Mouse (Mus musculus): ENCODE results near the gene Spsb4. TPM values are rescaled to one million over a fixed set of nuclear protein-coding genes. Genes with fewer than 3 reads are reported as not detected.

Gene Spsb4
- 23.4 and 25.0 TPM in 2 replicates for polyA plus RNA-seq (2015; fragmentation: Nextera tagmentation; extraction: Ambion mirVana)

GRCm38 (mm10) chr9:97018677-97019147 is at the start of gene Spsb4:
Gene Spsb4, minus strand, starts transcription at chr9:97018843.
- Histone ChIP-seq H3K27ac (ENCODE audit: low read depth, low read length) (peak within 1 kb of the TSS; percentile 70), H3K4me1 (replicated peaks; ENCODE audit: control insufficient read depth, insufficient read depth, low read length) (peaks cover 11% of the 10 kb centered on the region; the same call in 1 of the 2 replicates), H3K4me2 (replicated peaks; ENCODE audit: low read depth) (peak within 1 kb of the TSS; percentile 85), H3K27me3 (replicated peaks; ENCODE audit: control insufficient read depth, insufficient read depth, low read length) (no peaks in the 10 kb centered on the region), H3K4me3 (ENCODE audit: low read depth, low read length) (peak within 1 kb of the TSS; percentile 56), H3K9me3 (ENCODE audit: control insufficient read depth) (no peaks in the 10 kb centered on the region), H3K36me3 (ENCODE audit: control insufficient read depth, insufficient read depth) (no peaks in the 10 kb centered on the region), H3K9ac (ENCODE audit: low read depth, low read length) (peak within 1 kb of the TSS; percentile 62)
- ATAC-seq = peak; percentile 84
- WGBS = 0% methylated on average over 45 of the region's 47 CpGs
- TF ChIP-seq CTCF (IDR thresholded peaks at IDR 0.05; ENCODE audit: low read depth) = peak; percentile 72

DNA sequence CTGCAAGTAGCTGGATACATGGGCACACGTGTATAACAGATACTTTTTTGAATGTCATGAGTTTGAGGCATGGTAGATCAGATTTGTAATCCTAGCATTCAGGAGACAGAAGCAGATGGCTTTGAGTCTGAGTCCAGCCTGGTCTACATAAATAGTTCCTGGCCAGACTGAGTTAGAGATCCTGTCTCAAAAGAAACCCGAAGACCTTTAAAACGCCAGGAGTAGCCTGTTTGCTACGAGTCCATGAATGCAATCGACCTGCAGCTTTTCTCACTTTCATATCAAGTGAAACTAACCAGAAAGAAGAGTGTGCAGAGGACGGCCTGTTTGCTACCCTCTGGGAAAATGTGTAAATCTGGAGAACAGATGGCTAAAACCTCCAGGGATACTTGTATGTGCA is 49.1 kb upstream of the Spsb4 start:
- no peak for TF ChIP-seq CTCF (IDR thresholded peaks at IDR 0.05; ENCODE audit: low read depth)
- WGBS = 93% methylated on average over 6 of the region's 6 CpGs
- ATAC-seq = no peak
- Histone ChIP-seq H3K4me1 (replicated peaks; ENCODE audit: control insufficient read depth, insufficient read depth, low read length) (no peaks in the 10 kb centered on the region), H3K4me2 (replicated peaks; ENCODE audit: low read depth) (no peak overlapping the region), H3K27ac (ENCODE audit: low read depth, low read length) (no peak overlapping the region), H3K27me3 (replicated peaks; ENCODE audit: control insufficient read depth, insufficient read depth, low read length) (no peaks in the 10 kb centered on the region), H3K9ac (ENCODE audit: low read depth, low read length) (no peak overlapping the region), H3K36me3 (ENCODE audit: control insufficient read depth, insufficient read depth) (no peaks in the 10 kb centered on the region; the same call in 1 of the 2 replicates), H3K4me3 (ENCODE audit: low read depth, low read length) (no peak overlapping the region), H3K9me3 (ENCODE audit: control insufficient read depth) (no peaks in the 10 kb centered on the region)

DNA sequence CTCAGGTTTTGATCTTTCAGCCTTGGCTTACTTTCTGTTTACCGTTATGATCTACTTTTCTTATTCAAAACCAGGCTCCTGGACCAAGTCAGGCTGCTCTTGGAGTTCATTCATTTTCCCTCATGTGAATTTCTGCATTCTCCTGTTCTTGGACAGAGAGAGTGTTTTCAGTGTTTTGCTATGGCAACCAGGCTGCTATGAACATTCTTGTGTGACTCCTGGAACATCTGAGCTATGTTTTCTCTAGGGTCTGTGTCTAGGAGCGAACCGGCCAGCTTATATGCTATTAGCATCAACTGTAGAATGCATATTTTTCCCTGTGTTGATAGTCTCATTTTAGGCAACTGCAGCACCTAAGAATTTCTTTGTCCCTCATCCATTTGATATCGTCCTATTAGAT is 47.2 kb upstream of the Spsb4 start:
- WGBS = 78% methylated on average over 4 of the region's 4 CpGs
- Histone ChIP-seq H3K4me2 (replicated peaks; ENCODE audit: low read depth) (no peak overlapping the region), H3K9me3 (ENCODE audit: control insufficient read depth) (no peaks in the 10 kb centered on the region), H3K27ac (ENCODE audit: low read depth, low read length) (no peak overlapping the region), H3K4me1 (replicated peaks; ENCODE audit: control insufficient read depth, insufficient read depth, low read length) (no peaks in the 10 kb centered on the region), H3K4me3 (ENCODE audit: low read depth, low read length) (no peak overlapping the region), H3K36me3 (ENCODE audit: control insufficient read depth, insufficient read depth) (no peaks in the 10 kb centered on the region; the same call in 1 of the 2 replicates), H3K9ac (ENCODE audit: low read depth, low read length) (no peak overlapping the region), H3K27me3 (replicated peaks; ENCODE audit: control insufficient read depth, insufficient read depth, low read length) (no peaks in the 10 kb centered on the region)
- ATAC-seq = no peak
- TF ChIP-seq CTCF (IDR thresholded peaks at IDR 0.05; ENCODE audit: low read depth) = no peak

- TF ChIP-seq CTCF (IDR thresholded peaks at IDR 0.05; ENCODE audit: low read depth) = no peak
- no peaks in the 10 kb centered on the region for H3K9me3 ChIP-seq (ENCODE audit: control insufficient read depth)
- ATAC-seq = no peak
- H3K4me3 ChIP-seq (ENCODE audit: low read depth, low read length) = no peak overlapping the region
- H3K9ac ChIP-seq (ENCODE audit: low read depth, low read length) = no peak overlapping the region
- no peaks in the 10 kb centered on the region for H3K27me3 ChIP-seq (replicated peaks; ENCODE audit: control insufficient read depth, insufficient read depth, low read length)
- no peaks in the 10 kb centered on the region for H3K4me1 ChIP-seq (replicated peaks; ENCODE audit: control insufficient read depth, insufficient read depth, low read length)
- no peak overlapping the region for H3K27ac ChIP-seq (ENCODE audit: low read depth, low read length)
- WGBS = 58% methylated on average over 5 of the region's 5 CpGs
- H3K4me2 ChIP-seq (replicated peaks; ENCODE audit: low read depth) = no peak overlapping the region
- H3K36me3 ChIP-seq (ENCODE audit: control insufficient read depth, insufficient read depth) = no peaks in the 10 kb centered on the region; the same call in 1 of the 2 replicates
Observed at GRCm38 (mm10) chr9:97065216-97065615, 46.6 kb upstream of the Spsb4 start.

- no peak for TF ChIP-seq CTCF (IDR thresholded peaks at IDR 0.05; ENCODE audit: low read depth)
- WGBS = 88% methylated on average over 1 of the region's 1 CpGs
- H3K9ac ChIP-seq (ENCODE audit: low read depth, low read length) = no peak overlapping the region
- no peaks in the 10 kb centered on the region for H3K4me1 ChIP-seq (replicated peaks; ENCODE audit: control insufficient read depth, insufficient read depth, low read length)
- no peak overlapping the region for H3K4me2 ChIP-seq (replicated peaks; ENCODE audit: low read depth)
- H3K27me3 ChIP-seq (replicated peaks; ENCODE audit: control insufficient read depth, insufficient read depth, low read length) = no peaks in the 10 kb centered on the region
- no peak overlapping the region for H3K27ac ChIP-seq (ENCODE audit: low read depth, low read length)
- no peak overlapping the region for H3K4me3 ChIP-seq (ENCODE audit: low read depth, low read length)
- no peaks in the 10 kb centered on the region for H3K9me3 ChIP-seq (ENCODE audit: control insufficient read depth)
- H3K36me3 ChIP-seq (ENCODE audit: control insufficient read depth, insufficient read depth) = no peaks in the 10 kb centered on the region; the same call in 1 of the 2 replicates
- ATAC-seq = no peak
Observed at GRCm38 (mm10) chr9:97064161-97064560, 45.5 kb upstream of the Spsb4 start.

- no peak for TF ChIP-seq CTCF (IDR thresholded peaks at IDR 0.05; ENCODE audit: low read depth)
- Histone ChIP-seq H3K27me3 (replicated peaks; ENCODE audit: control insufficient read depth, insufficient read depth, low read length) (no peaks in the 10 kb centered on the region), H3K9me3 (ENCODE audit: control insufficient read depth) (no peaks in the 10 kb centered on the region), H3K36me3 (ENCODE audit: control insufficient read depth, insufficient read depth) (no peaks in the 10 kb centered on the region), H3K4me1 (replicated peaks; ENCODE audit: control insufficient read depth, insufficient read depth, low read length) (no peaks in the 10 kb centered on the region), H3K27ac (ENCODE audit: low read depth, low read length) (no peak overlapping the region), H3K9ac (ENCODE audit: low read depth, low read length) (no peak overlapping the region), H3K4me3 (ENCODE audit: low read depth, low read length) (no peak overlapping the region), H3K4me2 (replicated peaks; ENCODE audit: low read depth) (no peak overlapping the region)
- 94% methylated on average over 9 of the region's 9 CpGs for WGBS
- no peak for ATAC-seq
Observed at GRCm38 (mm10) chr9:97061696-97062095, 43.1 kb upstream of the Spsb4 start.

Measured in intestine, postnatal 0 days (tissue).